24 mouse cellular contexts compared by ENCODE assay signal in the genomic region with DNA sequence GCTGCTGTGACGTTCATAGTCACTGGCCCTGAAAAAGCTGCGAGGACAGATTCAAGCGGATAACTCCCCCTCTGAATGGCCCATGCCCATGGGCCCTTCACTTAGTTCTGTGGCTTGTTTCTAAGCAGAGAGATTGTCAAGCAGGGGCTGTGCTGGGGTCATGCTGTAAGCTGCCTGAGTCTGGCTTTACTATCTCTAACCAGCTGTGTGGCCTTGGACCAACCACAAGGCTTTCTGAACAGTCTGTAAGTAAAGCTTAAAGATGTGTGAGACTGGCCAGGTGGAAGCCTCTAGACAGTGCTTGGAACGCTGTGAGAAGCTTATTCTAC.
DNase-seq lines count a peak whose midpoint lies in the region; ATAC-seq and TF ChIP-seq lines count a peak whose summit lies in the region.
"Had no signal": no experiment of that assay in that cellular context is flagged by ENCODE, and none has a peak within 500 bp of the region (broad histone marks: within the 10 kb centered on the region; RNA-seq: fewer than 3 reads in every experiment).

No protein-coding gene starts in this region.

- no peak overlapping the region for H3K4me2 ChIP-seq in liver, postnatal 0 days (ENCODE audit: low read depth, low read length)
- H3K4me2 ChIP-seq in liver, embryonic 11.5 days = no peak overlapping the region
- H3K4me2 ChIP-seq in intestine, embryonic 15.5 days (replicated peaks) = no peak overlapping the region
- no peak overlapping the region for H3K4me2 ChIP-seq in stomach, embryonic 15.5 days
- H3K4me2 ChIP-seq: embryonic facial prominence, embryonic 13.5 days; forebrain, embryonic 15.5 days; hindbrain, embryonic 12.5 days; limb, embryonic 15.5 days; midbrain, embryonic 12.5 days had no signal

- H3K27me3 ChIP-seq in liver, postnatal 0 days (ENCODE audit: insufficient read depth, low read length) = no peaks in the 10 kb centered on the region
- H3K27me3 ChIP-seq in liver, embryonic 11.5 days (replicated peaks; ENCODE audit: control insufficient read depth, insufficient read depth, low read length) = no peaks in the 10 kb centered on the region
- H3K27me3 ChIP-seq in intestine, embryonic 15.5 days (replicated peaks) = no peaks in the 10 kb centered on the region
- no peaks in the 10 kb centered on the region for H3K27me3 ChIP-seq in stomach, embryonic 15.5 days (replicated peaks)
- H3K27me3 ChIP-seq: CH12.LX; embryonic facial prominence, embryonic 13.5 days; forebrain, embryonic 15.5 days; hindbrain, embryonic 12.5 days; limb, embryonic 15.5 days; midbrain, embryonic 12.5 days had no signal

- TF ChIP-seq EP300 in liver, postnatal 0 days (IDR thresholded peaks at IDR 0.05; ENCODE audit: low read depth) = no peak

- no peak overlapping the region for H3K9ac ChIP-seq in liver, postnatal 0 days (replicated peaks)
- no peak overlapping the region for H3K9ac ChIP-seq in liver, embryonic 11.5 days (ENCODE audit: low read depth, low read length)
- no peak overlapping the region for H3K9ac ChIP-seq in intestine, embryonic 15.5 days
- no peak overlapping the region for H3K9ac ChIP-seq in stomach, embryonic 15.5 days
- H3K9ac ChIP-seq: embryonic facial prominence, embryonic 13.5 days; forebrain, embryonic 15.5 days; hindbrain, embryonic 12.5 days; limb, embryonic 15.5 days; midbrain, embryonic 12.5 days had no signal

- H3K36me3 ChIP-seq in liver, postnatal 0 days (replicated peaks; ENCODE audit: insufficient read depth, low read length) = peaks cover 20% of the 10 kb centered on the region
- H3K36me3 ChIP-seq in liver, embryonic 11.5 days (ENCODE audit: control insufficient read depth, insufficient read depth, low read length) = peaks cover 6% of the 10 kb centered on the region; the same call in 1 of the 2 replicates
- H3K36me3 ChIP-seq in intestine, embryonic 15.5 days = 0 out of 2 replicates have a peak, but pooled peaks cover 5% of the 10 kb centered on the region
- H3K36me3 ChIP-seq in stomach, embryonic 15.5 days = peaks cover 3% of the 10 kb centered on the region; the same call in 1 of the 2 replicates

- H3K27ac ChIP-seq in liver, postnatal 0 days (ENCODE audit: low read depth) = peak overlapping the region; percentile 39; the same call in 1 of the 2 replicates
- no peak overlapping the region for H3K27ac ChIP-seq in liver, embryonic 11.5 days (ENCODE audit: low read depth, low read length)
- peak overlapping the region; percentile 51 for H3K27ac ChIP-seq in intestine, embryonic 15.5 days
- H3K27ac ChIP-seq in stomach, embryonic 15.5 days = peak overlapping the region; percentile 52; the same call in 1 of the 2 replicates
- H3K27ac ChIP-seq: embryonic facial prominence, embryonic 13.5 days; forebrain, embryonic 15.5 days; heart, embryonic 10.5 days; hindbrain, embryonic 12.5 days; layer of hippocampus, adult 2 months; midbrain, embryonic 12.5 days had no signal

- peak; percentile 64 for DNase-seq in kidney, adult 18-20 months
- DNase-seq in kidney, postnatal 36 days = no peak
- DNase-seq in liver, postnatal 0 days = no peak
- no peak for DNase-seq in liver, embryonic 11.5 days (ENCODE audit: low spot score)
- no peak for DNase-seq in left cerebral cortex, adult 9 months (ENCODE audit: low spot score in 2 of 2)
- DNase-seq: adrenal gland, postnatal 14 days; cerebellum, adult 11 months; cerebellum, postnatal 10 days; gastrocnemius, postnatal 25 days; heart, postnatal 10 days; layer of hippocampus, postnatal 36 days; lung, adult 2 months; thymus, postnatal 4 days had no signal

- TF ChIP-seq CTCF in liver, postnatal 0 days (IDR thresholded peaks at IDR 0.05; ENCODE audit: low read depth) = no peak

- no peaks in the 10 kb centered on the region for H3K9me3 ChIP-seq in liver, postnatal 0 days (ENCODE audit: low read length)
- H3K9me3 ChIP-seq in liver, embryonic 11.5 days (ENCODE audit: control insufficient read depth, low read length) = no peaks in the 10 kb centered on the region
- no peaks in the 10 kb centered on the region for H3K9me3 ChIP-seq in intestine, embryonic 15.5 days
- no peaks in the 10 kb centered on the region for H3K9me3 ChIP-seq in stomach, embryonic 15.5 days
- H3K9me3 ChIP-seq: embryonic facial prominence, embryonic 13.5 days; forebrain, embryonic 15.5 days; heart, embryonic 10.5 days; hindbrain, embryonic 12.5 days; limb, embryonic 15.5 days; midbrain, embryonic 12.5 days had no signal

- no peak overlapping the region for H3K4me3 ChIP-seq in liver, postnatal 0 days (ENCODE audit: low read depth, low read length)
- H3K4me3 ChIP-seq in liver, embryonic 11.5 days (ENCODE audit: low read depth, low read length) = no peak overlapping the region
- H3K4me3 ChIP-seq in intestine, embryonic 15.5 days (replicated peaks) = no peak overlapping the region
- H3K4me3 ChIP-seq in stomach, embryonic 15.5 days (replicated peaks) = no peak overlapping the region
- H3K4me3 ChIP-seq: embryonic facial prominence, embryonic 13.5 days; forebrain, embryonic 15.5 days; heart, embryonic 10.5 days; hindbrain, embryonic 12.5 days; layer of hippocampus, adult 2 months; limb, embryonic 15.5 days; midbrain, embryonic 12.5 days had no signal

- ATAC-seq in liver, postnatal 0 days = no peak
- ATAC-seq in liver, embryonic 11.5 days (replicated peaks; ENCODE audit: low FRiP score) = no peak
- no peak for ATAC-seq in intestine, embryonic 15.5 days
- ATAC-seq in stomach, embryonic 15.5 days (ENCODE audit: insufficient read depth, low FRiP score, low read depth) = peak; percentile 40; the same call in 1 of the 2 replicates
- ATAC-seq: forebrain, embryonic 15.5 days; inflammation-experienced regulatory T-cells, adult 6 months had no signal

- WGBS in liver, postnatal 0 days (ENCODE audit: insufficient replicate concordance) = 71% methylated on average over 4 of the region's 4 CpGs
- 85% methylated on average over 4 of the region's 4 CpGs for WGBS in liver, embryonic 11.5 days
- 68% methylated on average over 4 of the region's 4 CpGs for WGBS in intestine, embryonic 15.5 days
- WGBS in stomach, embryonic 15.5 days = 69% methylated on average over 4 of the region's 4 CpGs

- H3K4me1 ChIP-seq in liver, postnatal 0 days (ENCODE audit: insufficient read depth) = peaks cover 32% of the 10 kb centered on the region
- H3K4me1 ChIP-seq in liver, embryonic 11.5 days (replicated peaks; ENCODE audit: control insufficient read depth, insufficient read depth, low read length) = no peaks in the 10 kb centered on the region
- peaks cover 37% of the 10 kb centered on the region for H3K4me1 ChIP-seq in intestine, embryonic 15.5 days (replicated peaks)
- H3K4me1 ChIP-seq in stomach, embryonic 15.5 days = peaks cover 34% of the 10 kb centered on the region
- H3K4me1 ChIP-seq: forebrain, embryonic 15.5 days; hindbrain, embryonic 12.5 days; midbrain, embryonic 12.5 days had no signal
